Mouse (Mus musculus): Measurements from ENCODE around the gene Pold3.
"Not testable (repeated sequence)": the region's sequence is repeated elsewhere in the genome, so short reads cannot be mapped to it uniquely, and the experiment has no call there.

GRCm38 (mm10) chr7:100052991-100053390, 68.4 kb downstream of the Pold3 start:
- TF ChIP-seq CTCF (IDR thresholded peaks at IDR 0.05; ENCODE audit: insufficient read depth, low read length); POLR2A (IDR thresholded peaks at IDR 0.05; ENCODE audit: borderline replicate concordance, extremely low read depth, low read depth, low read length): not testable (repeated sequence)
